Mouse (Mus musculus) forebrain, embryonic 14.5 days (tissue): Measurements from ENCODE around the gene Plce1. TPM values are rescaled to one million over a fixed set of nuclear protein-coding genes. Genes with fewer than 3 reads are reported as not detected.
A peak's percentile ranks its signal among the peaks of the same experiment; 100 is the strongest.

Experiments used
- ATAC-seq: fragments of 200-750 bp; cut with Nextera tagmentation; 2 replicates; pipeline ENCODE4 v1.8.0; 2017; ENCODE audit warnings: mild to moderate bottlenecking, moderate library complexity
- DNase-seq: peaks from one replicate; pipeline ENCODE4 v3.0.0-alpha.2; 2015; ENCODE audit warnings: low spot score
- H3K27ac ChIP-seq: fragments of 300-500 bp; sonication (generic); 2 replicates; pipeline ENCODE4 v1.5.1; 2014; ENCODE audit warnings: low read depth, mild to moderate bottlenecking, control low read depth, low read length, moderate library complexity
- H3K27me3 ChIP-seq: fragments of 300-500 bp; sonication (generic); replicated peaks from 2 replicates; pipeline ENCODE4 v1.6.1; 2014; ENCODE audit warnings: low read length, control low read depth, mixed read lengths; ENCODE audit not compliant: control insufficient read depth, insufficient read depth
- H3K36me3 ChIP-seq: fragments of 300-500 bp; sonication (generic); 2 replicates; pipeline ENCODE4 v1.6.1; 2014; ENCODE audit warnings: low read length, control low read depth; ENCODE audit not compliant: control insufficient read depth, insufficient read depth
- H3K4me1 ChIP-seq: fragments of 300-500 bp; sonication (generic); 2 replicates; pipeline ENCODE4 v1.6.1; 2014; ENCODE audit warnings: antibody characterized with exemption, low read length, control low read depth; ENCODE audit not compliant: control insufficient read depth, insufficient read depth
- H3K4me2 ChIP-seq: fragments of 300-500 bp; sonication (generic); 2 replicates; pipeline ENCODE4 v1.6.1; 2014; ENCODE audit warnings: mild to moderate bottlenecking, control low read depth, low read length
- H3K4me3 ChIP-seq: fragments of 300-500 bp; sonication (generic); 2 replicates; pipeline ENCODE4 v1.5.1; 2014; ENCODE audit warnings: low read depth, low read length, control low read depth
- H3K9ac ChIP-seq: fragments of 300-500 bp; sonication (generic); 2 replicates; pipeline ENCODE4 v1.6.1; 2014; ENCODE audit warnings: mild to moderate bottlenecking, low read length, control low read depth, moderate library complexity
- H3K9me3 ChIP-seq: fragments of 300-500 bp; sonication (generic); replicated peaks from 2 replicates; pipeline ENCODE4 v1.6.1; 2016; ENCODE audit warnings: low read length, control low read depth, mixed read lengths; ENCODE audit not compliant: control insufficient read depth
- WGBS: fragments of 180-500 bp; shearing (Covaris S2); extraction: QIAGEN DNeasy Blood & Tissue Kit; methylation state at CpG from one replicate; pipeline ENCODE4 v1.1.7; 2014; 5-methylcytosine and 5-hydroxymethylcytosine counted together
- polyA plus RNA-seq: library from polyadenylated mRNA; unstranded; fragments of >200 nt; fragmentation: Nextera tagmentation; extraction: Ambion mirVana; gene quantifications from 2 replicates; pipeline ENCODE4 v1.2.1, GENCODE M21; 2014

Gene Plce1
- polyA plus RNA-seq, 1 experiment from 2014 or later, result 3.4 TPM

GRCm38 (mm10) chr19:38460696-38461095, 20.2 kb upstream of the Plce1 start:
- Histone ChIP-seq H3K36me3 (no peaks in the 10 kb centered on the region), H3K27ac (no peak overlapping the region), H3K4me2 (no peak overlapping the region), H3K4me3 (no peak overlapping the region), H3K4me1 (no peaks in the 10 kb centered on the region), H3K9ac (no peak overlapping the region), H3K9me3 (0 out of 2 replicates have a peak, but pooled peaks cover 3% of the 10 kb centered on the region), H3K27me3 (no peaks in the 10 kb centered on the region)
- 57% methylated on average over 4 of the region's 4 CpGs for WGBS
- ATAC-seq, result no peak
- peak; percentile 29 for DNase-seq

- Histone ChIP-seq H3K27ac (no peak overlapping the region), H3K9ac (no peak overlapping the region), H3K9me3 (no peaks in the 10 kb centered on the region), H3K4me1 (no peaks in the 10 kb centered on the region), H3K4me2 (no peak overlapping the region), H3K27me3 (no peaks in the 10 kb centered on the region), H3K36me3 (no peaks in the 10 kb centered on the region), H3K4me3 (no peak overlapping the region)
- no peak for DNase-seq
- no peak for ATAC-seq
- WGBS, result 88% methylated on average over 10 of the region's 10 CpGs
Observed at GRCm38 (mm10) chr19:38470257-38470893, 10.5 kb upstream of the Plce1 start.

- Histone ChIP-seq H3K4me2 (no peak overlapping the region), H3K27me3 (no peaks in the 10 kb centered on the region), H3K27ac (no peak overlapping the region), H3K9ac (no peak overlapping the region), H3K36me3 (no peaks in the 10 kb centered on the region), H3K4me3 (no peak overlapping the region), H3K4me1 (peaks cover 4% of the 10 kb centered on the region; the same call in 1 of the 2 replicates), H3K9me3 (no peaks in the 10 kb centered on the region)
- WGBS, result 66% methylated on average over 7 of the region's 7 CpGs
- DNase-seq (no peak), ATAC-seq (no peak)
Observed at GRCm38 (mm10) chr19:38475394-38475793, 5.5 kb upstream of the Plce1 start.

GRCm38 (mm10) chr19:38478286-38478685, 2.6 kb upstream of the Plce1 start:
- peaks cover 18% of the 10 kb centered on the region; the same call in 1 of the 2 replicates for H3K4me1 ChIP-seq
- whole genome bisulfite sequencing, result 33% methylated on average over 5 of the region's 5 CpGs
- H3K27me3 ChIP-seq, result peaks cover 8% of the 10 kb centered on the region; the same call in 1 of the 2 replicates
- H3K27ac ChIP-seq, result peak overlapping the region; percentile 61; the same call in 1 of the 2 replicates
- no peaks in the 10 kb centered on the region for H3K36me3 ChIP-seq
- DNase-seq (peak; percentile 6), ATAC-seq (no peak)
- no peak overlapping the region for H3K4me3 ChIP-seq
- H3K9me3 ChIP-seq, result no peaks in the 10 kb centered on the region
- H3K4me2 ChIP-seq, result no peak overlapping the region
- H3K9ac ChIP-seq, result no peak overlapping the region

- Histone ChIP-seq H3K27ac (peak overlapping the region; percentile 61), H3K9me3 (no peaks in the 10 kb centered on the region), H3K4me2 (0 out of 2 replicates have a peak overlapping the region, but pooled peaks have one; percentile 6), H3K36me3 (no peaks in the 10 kb centered on the region), H3K9ac (no peak overlapping the region), H3K4me3 (no peak overlapping the region), H3K27me3 (peaks cover 13% of the 10 kb centered on the region; the same call in 1 of the 2 replicates), H3K4me1 (peaks cover 18% of the 10 kb centered on the region; the same call in 1 of the 2 replicates)
- WGBS, result 5% methylated on average over 7 of the region's 7 CpGs
- peak; percentile 78 for ATAC-seq
- DNase-seq, result peak; percentile 88
Observed at GRCm38 (mm10) chr19:38478948-38479347, 2.0 kb upstream of the Plce1 start.

GRCm38 (mm10) chr19:38479473-38479872, 1.4 kb upstream of the Plce1 start:
- H3K4me3 ChIP-seq, result no peak overlapping the region
- H3K9ac ChIP-seq, result no peak overlapping the region
- H3K9me3 ChIP-seq, result no peaks in the 10 kb centered on the region
- H3K27me3 ChIP-seq, result peaks cover 13% of the 10 kb centered on the region; the same call in 1 of the 2 replicates
- peaks cover 18% of the 10 kb centered on the region; the same call in 1 of the 2 replicates for H3K4me1 ChIP-seq
- no peak for DNase-seq
- 69% methylated on average over 5 of the region's 5 CpGs for WGBS
- no peaks in the 10 kb centered on the region for H3K36me3 ChIP-seq
- H3K27ac ChIP-seq, result peak overlapping the region; percentile 61
- no peak overlapping the region for H3K4me2 ChIP-seq
- ATAC-seq, result no peak

- Histone ChIP-seq H3K4me1 (peaks cover 18% of the 10 kb centered on the region; the same call in 1 of the 2 replicates), H3K9me3 (no peaks in the 10 kb centered on the region), H3K27ac (peak overlapping the region; percentile 50), H3K4me3 (peak overlapping the region; percentile 64), H3K27me3 (peaks cover 13% of the 10 kb centered on the region; the same call in 1 of the 2 replicates), H3K36me3 (no peaks in the 10 kb centered on the region), H3K4me2 (peak overlapping the region; percentile 95), H3K9ac (peak overlapping the region; percentile 76)
- DNase-seq (peak; percentile 22), ATAC-seq (no peak; the same call in 1 of the 2 replicates)
- WGBS, result 12% methylated on average over 12 of the region's 12 CpGs
Observed at GRCm38 (mm10) chr19:38480156-38480720, 671 bp upstream of the Plce1 start.

- no peak overlapping the region for H3K27ac ChIP-seq
- peaks cover 21% of the 10 kb centered on the region; the same call in 1 of the 2 replicates for H3K4me1 ChIP-seq
- peak; percentile 39 for DNase-seq
- no peaks in the 10 kb centered on the region for H3K36me3 ChIP-seq
- 11% methylated on average over 8 of the region's 8 CpGs for WGBS
- H3K4me2 ChIP-seq, result peak overlapping the region; percentile 95
- H3K9me3 ChIP-seq, result no peaks in the 10 kb centered on the region
- no peak for ATAC-seq
- peak overlapping the region; percentile 76 for H3K9ac ChIP-seq
- H3K27me3 ChIP-seq, result peaks cover 13% of the 10 kb centered on the region; the same call in 1 of the 2 replicates
- H3K4me3 ChIP-seq, result peak overlapping the region; percentile 64
Observed at GRCm38 (mm10) chr19:38481906-38482305, 997 bp downstream of the Plce1 start.
